Mouse (Mus musculus) left cerebral cortex, adult 11 months (tissue): ENCODE data around the gene Gm37240.
"Not testable (repeated sequence)": the region's sequence is repeated elsewhere in the genome, so short reads cannot be mapped to it uniquely, and the experiment has no call there.

ENCODE experiments used
- DNase-seq: peaks from one replicate; pipeline ENCODE4 v3.0.0; 2022; ENCODE audit warnings: low spot score

The Gm37240 gene

GRCm38 (mm10) chr3:84594894-84595676, 1292.2 kb downstream of the Gm37240 start:
- DNase-seq: no peak

GRCm38 (mm10) chr3:84593274-84593673, 1294.0 kb downstream of the Gm37240 start, which contains the start of gene Tigd4:
TSS of gene Tigd4 (plus strand) at chr3:84593574.
- no peak for DNase-seq

- DNase-seq: no peak
These were observed 1300.6 kb downstream of the Gm37240 start for GRCm38 (mm10) chr3:84586736-84587135.

GRCm38 (mm10) chr3:84582913-84583276, 1304.4 kb downstream of the Gm37240 start:
- no peak for DNase-seq

- DNase-seq: peak; percentile 91
These were observed 1305.0 kb downstream of the Gm37240 start, which contains the start of gene Arfip1 for GRCm38 (mm10) chr3:84582023-84582912. TSS of gene Arfip1 (minus strand) at chr3:84582625.

- no peak for DNase-seq
These were observed 1305.7 kb downstream of the Gm37240 start for GRCm38 (mm10) chr3:84581696-84582022.

- DNase-seq: no peak
These were observed 1306.6 kb downstream of the Gm37240 start for GRCm38 (mm10) chr3:84580716-84581115.

GRCm38 (mm10) chr3:84570501-84570900, 1316.8 kb downstream of the Gm37240 start:
- DNase-seq: no peak

- no peak for DNase-seq
These were observed 1317.7 kb downstream of the Gm37240 start for GRCm38 (mm10) chr3:84569587-84569986.

- DNase-seq: no peak
These were observed 1318.8 kb downstream of the Gm37240 start for GRCm38 (mm10) chr3:84568540-84568939.

- no peak for DNase-seq
These were observed 1323.9 kb downstream of the Gm37240 start for GRCm38 (mm10) chr3:84563415-84563814.

- not testable (repeated sequence) for DNase-seq
These were observed 1324.4 kb downstream of the Gm37240 start for GRCm38 (mm10) chr3:84562911-84563310.

- no peak for DNase-seq
These were observed 1329.0 kb downstream of the Gm37240 start for GRCm38 (mm10) chr3:84558301-84558700.

- DNase-seq: no peak
These were observed 1331.5 kb downstream of the Gm37240 start for GRCm38 (mm10) chr3:84555780-84556179.

GRCm38 (mm10) chr3:84547177-84547576, 1340.1 kb downstream of the Gm37240 start:
- no peak for DNase-seq

- DNase-seq: peak; percentile 16
These were observed 1344.9 kb downstream of the Gm37240 start for GRCm38 (mm10) chr3:84542450-84542849.

GRCm38 (mm10) chr3:84541881-84542280, 1345.4 kb downstream of the Gm37240 start:
- DNase-seq: no peak

GRCm38 (mm10) chr3:84540640-84541039, 1346.7 kb downstream of the Gm37240 start:
- no peak for DNase-seq

- no peak for DNase-seq
These were observed 1350.3 kb downstream of the Gm37240 start for GRCm38 (mm10) chr3:84536987-84537386.

- no peak for DNase-seq
These were observed 1354.1 kb downstream of the Gm37240 start for GRCm38 (mm10) chr3:84533227-84533626.

- DNase-seq: no peak
These were observed 1358.3 kb downstream of the Gm37240 start for GRCm38 (mm10) chr3:84529021-84529420.

GRCm38 (mm10) chr3:84524952-84525351, 1362.4 kb downstream of the Gm37240 start:
- DNase-seq: no peak

- no peak for DNase-seq
These were observed 1371.2 kb downstream of the Gm37240 start for GRCm38 (mm10) chr3:84516163-84516562.
